Mouse (Mus musculus) heart, adult 10 weeks (tissue): ENCODE measurements around the gene Gm8094. TPM values are rescaled to one million over a fixed set of nuclear protein-coding genes. Genes with fewer than 3 reads are reported as not detected.

Experiments
- polyA plus RNA-seq: library from polyadenylated mRNA; stranded (reverse); fragments of 350-450 nt; fragmentation: Illumina TruSeq; extraction: RNeasy Lipid Tissue Mini Kit (QIAGEN cat#74804); gene quantifications from one replicate; pipeline ENCODE4 v1.2.3, GENCODE M21; 2014; ENCODE audit warnings: low read depth, low replicate concordance

Gm8094 gene
- not detected for polyA plus RNA-seq

DNA sequence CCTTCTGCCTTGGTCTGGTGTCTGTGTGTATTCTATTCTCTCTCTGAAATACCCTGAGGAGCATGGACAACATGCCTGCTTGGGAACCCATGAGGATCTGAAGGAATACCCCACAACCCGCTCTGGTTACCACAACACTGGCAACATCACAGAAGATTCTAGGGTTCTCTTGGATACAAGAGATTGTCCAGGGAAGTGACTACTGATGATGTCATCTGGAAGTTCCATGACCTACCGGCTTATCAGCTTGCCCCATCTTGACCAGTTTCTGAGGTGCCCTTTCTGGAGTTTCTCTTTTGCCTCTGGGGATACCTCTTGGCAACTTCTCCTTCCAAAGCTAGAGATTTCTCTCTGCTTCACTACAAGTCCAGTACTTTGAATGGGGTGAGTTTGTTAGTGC is at the start of gene Gm8094:
Gene Gm8094 (minus strand): TSS at position 101 of the 400 bp plus-strand sequence.

DNA sequence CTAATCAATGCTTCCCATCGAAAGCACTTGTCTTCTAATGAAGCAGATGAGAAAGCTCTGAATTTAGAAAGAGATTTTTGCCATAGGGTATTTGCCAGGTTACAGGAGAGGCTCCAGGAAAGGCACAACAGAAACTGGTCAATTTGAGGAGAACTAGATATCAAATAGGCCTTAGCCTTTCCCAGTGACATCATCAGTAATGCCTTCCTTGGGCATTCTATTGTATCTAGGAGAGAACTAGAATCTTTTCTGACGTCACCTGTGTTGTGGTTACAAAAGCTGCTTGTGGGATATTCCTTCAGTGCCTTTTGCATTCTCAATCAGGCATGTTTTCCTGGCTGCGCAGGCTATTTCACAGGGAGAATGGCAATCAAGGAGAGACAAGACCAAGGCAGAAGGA is 23.9 kb upstream of the Gm8094 start, which contains the start of gene Gm8104:
Gene Gm8104 (plus strand): TSS at position 301 of the 400 bp plus-strand sequence.

Other genes starting within 250 kb of the Gm8094 start
- not detected for gene Gm21977, start 223.2 kb downstream of the Gm8094 start, polyA plus RNA-seq
- not detected for gene Gm8082, start 83.0 kb downstream of the Gm8094 start, polyA plus RNA-seq
- not detected for gene Gm10376, start 61.0 kb downstream of the Gm8094 start, polyA plus RNA-seq
- not detected for gene Gm8104, start 24.0 kb upstream of the Gm8094 start, polyA plus RNA-seq
- not detected for gene Gm7233, start 103.2 kb upstream of the Gm8094 start, polyA plus RNA-seq
- not detected for gene Gm8122, start 158.7 kb upstream of the Gm8094 start, polyA plus RNA-seq
- not detected for gene Gm8126, start 182.0 kb upstream of the Gm8094 start, polyA plus RNA-seq
- not detected for gene Gm9732, start 198.4 kb upstream of the Gm8094 start, polyA plus RNA-seq
- not detected for gene Gm8127, start 217.2 kb upstream of the Gm8094 start, polyA plus RNA-seq